10 mouse cellular contexts compared by ENCODE assay signal in genomic region chr7:80084484-80084931, GRCm38 (mm10). TPM values are rescaled to one million over a fixed set of nuclear protein-coding genes. Genes with fewer than 3 reads are reported as not detected.
DNase-seq lines count a peak whose midpoint lies in the region; ATAC-seq and TF ChIP-seq lines count a peak whose summit lies in the region.
"Had no signal": no experiment of that assay in that cellular context is flagged by ENCODE, and none has a peak within 500 bp of the region (broad histone marks: within the 10 kb centered on the region; RNA-seq: fewer than 3 reads in every experiment).

No protein-coding gene starts in this region.

- no peaks in the 10 kb centered on the region for H3K4me1 ChIP-seq in embryonic fibroblast, embryonic 13.5 days (ENCODE audit: control insufficient read depth, insufficient read depth, low read length)

- intact Hi-C loops in left cerebral cortex, adult 2 months (cut with DNase I) = loop anchor here (2.0 to 10.0 kb wide), 2 partner anchors 60 to 160 kb away; partner anchors contain the start of genes Ap3s2 and Zfp710

- no peak for DNase-seq in left cerebral cortex, adult 2 months (ENCODE audit: extremely low spot score in 1 of 2, low spot score in 2 of 2)
- no peak for DNase-seq in left cerebral cortex, adult 8-10 months (ENCODE audit: low spot score in 2 of 2)
- DNase-seq in T-cell, adult 2 months (ENCODE audit: low spot score) = peak; percentile 54
- DNase-seq in lung, postnatal 36 days = peak; percentile 81
- peak; percentile 44 for DNase-seq in spleen, adult 12 weeks (ENCODE audit: low spot score)
- DNase-seq in cerebellum, adult 9-10 months = no peak

- TF ChIP-seq CTCF in left cerebral cortex, adult 2 months (IDR thresholded peaks at IDR 0.05) = peak; percentile 68
- TF ChIP-seq CTCF in embryonic fibroblast, embryonic 13.5 days (IDR thresholded peaks at IDR 0.05; ENCODE audit: borderline replicate concordance, insufficient read depth, low read length) = peak; percentile 45; the same call in 1 of the 2 replicates

- peak; percentile 54 for ATAC-seq in inflammation-experienced regulatory T-cells, adult 6 months

- no peak overlapping the region for H3K4me3 ChIP-seq in left cerebral cortex, adult 2 months
- no peak overlapping the region for H3K4me3 ChIP-seq in embryonic fibroblast, embryonic 13.5 days (ENCODE audit: insufficient read depth, low read length)
- H3K4me3 ChIP-seq: erythroblast, embryonic 14.5 days had no signal

- no peak for TF ChIP-seq POLR2A in embryonic fibroblast, embryonic 13.5 days (IDR thresholded peaks at IDR 0.05; ENCODE audit: low read depth, low read length)

- no peak overlapping the region for H3K27ac ChIP-seq in left cerebral cortex, adult 2 months
- H3K27ac ChIP-seq in embryonic fibroblast, embryonic 13.5 days (ENCODE audit: insufficient read depth, low read length) = no peak overlapping the region
- H3K27ac ChIP-seq: macrophage had no signal

RNA-seq across cellular contexts. Expression of gene Idh2, which starts 30.7 kb away (rescaled TPM):
- 10 to 100 TPM; 53.9 to 67.1 TPM for total RNA-seq in left cerebral cortex, adult 2 months (2021)
- 10 to 100 TPM; 61.7 to 68.1 (median 64.0) TPM for total RNA-seq in left cerebral cortex, adult 8-10 months (2022)
- polyA plus RNA-seq in embryonic fibroblast, embryonic 13.5 days (2011; ENCODE audit: insufficient read length, low read depth, missing spikeins) = 84.2 and 116 TPM in 2 replicates
- polyA plus RNA-seq in inflammation-experienced regulatory T-cells, adult 6 months (2017; shearing (Covaris generic)) = 10 to 100 TPM; 13.5 to 28.7 (median 20.3) TPM

RNA-seq across cellular contexts. Expression of gene Zfp710, which starts 59.9 kb away (rescaled TPM):
- total RNA-seq in left cerebral cortex, adult 2 months (2021) = 10 to 100 TPM; 18.9 to 21.7 TPM
- 10 to 100 TPM; 20.9 to 22.8 (median 21.8) TPM for total RNA-seq in left cerebral cortex, adult 8-10 months (2022)
- 7.7 and 8.7 TPM in 2 replicates for polyA plus RNA-seq in embryonic fibroblast, embryonic 13.5 days (2011; ENCODE audit: insufficient read length, low read depth, missing spikeins)
- 1 to 10 TPM; 1.8 to 5.1 (median 4.4) TPM for polyA plus RNA-seq in inflammation-experienced regulatory T-cells, adult 6 months (2017; shearing (Covaris generic))

Comparison
In these comparisons a context has a peak if more than half of its experiments do, and no peak if none do; other contexts are left out.
1. DNase-seq: peak in T-cell, adult 2 months (single experiment), lung, postnatal 36 days (single experiment) and spleen, adult 12 weeks (single experiment); none in left cerebral cortex, adult 2 months (0 of 2), left cerebral cortex, adult 8-10 months (0 of 2) and cerebellum, adult 9-10 months (single experiment).